Mouse (Mus musculus) bone marrow, adult 2 months (tissue): ENCODE results near the gene Dimt1.

ENCODE experiments used
- CTCF ChIP-seq: fragments of 200-500 bp; IDR thresholded peaks from 2 replicates; pipeline ENCODE4 v1.5.1; 2011; ENCODE audit warnings: low read length, control low read depth; ENCODE audit not compliant: control insufficient read depth, insufficient read depth
- POLR2A ChIP-seq: fragments of 200-500 bp; IDR thresholded peaks from 2 replicates; pipeline ENCODE4 v1.6.1; 2011; ENCODE audit warnings: low read depth, mild to moderate bottlenecking, control low read depth, low read length, borderline replicate concordance; ENCODE audit not compliant: control insufficient read depth

DNA sequence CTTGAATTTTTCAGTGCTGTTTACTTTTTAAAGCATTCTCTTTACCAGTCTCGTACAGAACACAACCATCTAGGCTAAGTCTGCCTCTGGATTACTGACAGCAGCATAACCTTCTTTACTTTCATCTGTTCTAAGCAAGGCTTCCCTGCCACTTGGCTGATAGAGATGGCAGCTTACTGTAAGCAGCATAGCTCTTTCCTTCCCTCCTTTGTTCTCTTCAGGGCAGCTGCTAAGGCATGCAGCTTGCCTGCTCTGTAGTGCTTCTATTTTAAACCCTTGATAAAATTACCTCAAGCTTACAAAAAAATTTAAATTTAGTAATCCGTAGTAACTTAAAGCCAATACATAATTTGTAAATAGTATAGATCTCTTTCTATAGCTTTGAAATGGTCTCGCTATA, 8.0 kb downstream of the Dimt1 start:
- TF ChIP-seq CTCF (no peak), POLR2A (no peak)
